Mouse (Mus musculus) adrenal gland (tissue): ENCODE results near the gene Srm.

Source experiments
- intact Hi-C: fragments of 180-260 bp; cut with DNase I; formaldehyde crosslinking; loops from one replicate; pipeline ENCODE4 v1.15.1; 2025

The Srm gene

DNA sequence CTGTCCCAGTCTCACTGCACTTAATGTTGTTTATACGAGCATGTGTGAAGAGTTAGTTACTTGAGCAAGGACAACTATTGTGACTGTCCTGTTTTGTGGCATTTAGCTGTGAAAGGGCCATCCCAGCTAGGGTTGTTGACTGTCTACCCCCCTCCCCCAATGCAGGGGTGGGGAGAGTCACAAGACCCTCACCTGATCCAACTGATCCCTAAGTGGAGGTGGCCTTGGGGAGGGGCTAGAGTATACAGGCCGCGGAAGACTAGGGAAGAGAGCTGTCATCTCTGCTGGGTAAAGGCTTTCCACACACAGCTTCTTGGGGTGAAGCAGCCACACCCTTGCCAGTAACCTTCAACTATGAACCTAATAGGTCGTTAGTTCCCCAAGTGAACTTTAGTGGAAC is 9.0 kb downstream of the Srm start:
- intact Hi-C loops = loop anchor here (5.0 kb wide), 1 partner anchor 33 kb away; no protein-coding TSS in a partner anchor

DNA sequence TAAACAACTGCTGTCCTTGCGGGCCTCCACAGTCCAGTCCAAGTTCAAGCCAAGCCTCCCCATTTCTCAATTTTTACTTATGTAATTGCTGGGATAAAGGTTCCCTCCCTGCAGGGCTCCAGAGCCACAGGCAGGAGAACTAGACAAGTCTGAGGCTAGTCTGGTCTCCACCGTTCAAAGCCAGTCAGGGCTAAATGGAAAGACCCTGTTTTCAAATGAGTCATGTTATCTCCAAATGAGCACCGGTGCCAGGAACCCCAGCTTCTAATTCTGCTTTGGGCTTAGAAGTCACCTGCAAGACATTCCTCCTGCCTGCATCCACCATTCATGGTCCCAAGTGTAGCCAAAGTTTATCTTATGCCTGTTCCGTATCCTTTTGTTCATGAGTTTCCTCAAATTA is 10.6 kb downstream of the Srm start:
- intact Hi-C loops = loop anchor here (5.0 kb wide), 1 partner anchor 35 kb away; no protein-coding TSS in a partner anchor

DNA sequence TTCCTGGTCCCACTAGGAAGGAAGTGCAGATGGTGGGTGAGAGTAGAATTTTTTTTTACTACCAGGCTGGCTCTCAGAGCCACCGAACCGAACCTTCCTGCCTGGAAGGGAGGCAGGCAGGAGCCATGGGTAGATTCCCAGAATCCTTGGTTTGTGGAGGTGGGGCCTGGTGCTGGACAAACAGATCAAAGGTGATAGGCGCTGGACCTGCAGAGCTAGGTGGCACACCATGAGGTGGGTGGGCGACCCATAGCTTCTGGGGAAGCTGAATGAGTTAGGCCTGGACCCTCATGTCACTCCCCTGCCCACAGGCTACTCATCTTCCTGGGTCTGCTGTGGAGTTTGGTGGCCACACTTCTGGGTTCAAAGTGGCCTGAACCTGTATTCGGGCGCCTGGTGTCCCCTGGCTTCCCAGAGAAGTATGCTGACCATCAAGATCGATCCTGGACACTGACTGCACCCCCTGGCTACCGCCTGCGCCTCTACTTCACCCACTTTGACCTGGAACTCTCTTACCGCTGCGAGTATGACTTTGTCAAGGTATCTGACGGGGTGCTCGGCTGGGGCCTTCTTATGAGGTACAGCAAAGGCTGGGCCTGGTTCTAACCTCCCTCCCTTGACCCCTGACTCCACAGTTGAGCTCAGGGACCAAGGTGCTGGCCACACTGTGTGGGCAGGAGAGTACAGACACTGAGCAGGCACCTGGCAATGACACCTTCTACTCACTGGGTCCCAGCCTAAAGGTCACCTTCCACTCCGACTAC is 11.2 kb downstream of the Srm start, which contains the start of gene Masp2:
Masp2 (plus strand) TSS at position 198 of the 764 bp plus-strand sequence.
- intact Hi-C loops = loop anchor here (5.0 kb wide), 1 partner anchor 35 kb away; no protein-coding TSS in a partner anchor

GRCm38 (mm10) chr4:148603376-148604139 is 12.3 kb downstream of the Srm start:
- intact Hi-C loops = loop anchor here (5.0 kb wide), 1 partner anchor 36 kb away; no protein-coding TSS in a partner anchor

GRCm38 (mm10) chr4:148604141-148604540 is 12.8 kb downstream of the Srm start:
- intact Hi-C loops = loop anchor here (5.0 kb wide), 1 partner anchor 37 kb away; no protein-coding TSS in a partner anchor

DNA sequence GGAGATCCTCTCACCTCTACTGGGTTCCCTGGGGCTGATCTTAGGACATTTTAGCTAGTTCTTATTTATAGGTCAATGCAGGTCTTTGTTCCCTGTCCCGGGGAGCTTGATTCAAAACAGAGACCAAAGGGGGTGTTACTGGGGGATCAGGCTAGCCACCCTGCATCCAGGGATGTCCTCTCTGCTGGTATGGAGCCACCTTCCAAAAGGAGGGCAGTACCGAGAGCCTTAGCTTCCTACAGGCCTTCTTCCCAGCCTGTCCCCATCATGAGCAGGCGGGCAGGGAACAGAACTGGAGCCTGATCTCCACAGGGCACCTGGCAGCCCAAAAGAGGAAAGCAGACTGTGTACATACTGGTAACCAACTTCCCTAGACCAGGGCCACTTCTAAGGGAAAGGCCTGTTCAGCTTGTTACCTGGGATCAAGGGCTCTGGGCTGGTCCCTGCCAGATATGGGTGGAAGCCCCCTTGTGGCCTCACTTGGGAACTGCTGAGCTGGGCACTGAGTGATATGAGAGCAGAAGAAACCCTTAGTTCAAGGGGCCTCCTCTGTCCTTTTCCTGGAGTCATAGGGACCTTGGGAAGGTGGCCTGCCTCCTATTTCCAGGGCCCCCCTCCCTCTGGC is 13.3 kb downstream of the Srm start:
- intact Hi-C loops = loop anchor here (5.0 kb wide), 2 partner anchors 37 to 52 kb away; no protein-coding TSS in a partner anchor

DNA sequence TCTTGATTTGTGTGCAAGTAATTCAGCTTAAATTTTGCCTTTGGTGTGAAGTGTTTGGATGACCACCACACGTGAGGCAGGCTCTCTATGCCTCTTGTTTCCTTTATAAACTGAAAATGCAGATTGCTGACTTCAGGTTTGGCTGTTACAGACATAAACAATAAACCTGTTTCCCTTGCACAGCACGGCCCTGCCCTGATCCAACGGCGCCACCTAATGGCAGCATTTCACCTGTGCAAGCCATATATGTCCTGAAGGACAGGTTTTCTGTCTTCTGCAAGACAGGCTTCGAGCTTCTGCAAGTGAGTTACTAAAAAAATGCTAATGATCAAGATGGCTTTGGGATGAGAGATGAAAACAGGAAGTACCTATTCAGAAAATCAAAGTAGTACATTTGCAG is 16.5 kb downstream of the Srm start:
- intact Hi-C loops = loop anchor here (5.0 kb wide), 1 partner anchor 55 kb away; no protein-coding TSS in a partner anchor

DNA sequence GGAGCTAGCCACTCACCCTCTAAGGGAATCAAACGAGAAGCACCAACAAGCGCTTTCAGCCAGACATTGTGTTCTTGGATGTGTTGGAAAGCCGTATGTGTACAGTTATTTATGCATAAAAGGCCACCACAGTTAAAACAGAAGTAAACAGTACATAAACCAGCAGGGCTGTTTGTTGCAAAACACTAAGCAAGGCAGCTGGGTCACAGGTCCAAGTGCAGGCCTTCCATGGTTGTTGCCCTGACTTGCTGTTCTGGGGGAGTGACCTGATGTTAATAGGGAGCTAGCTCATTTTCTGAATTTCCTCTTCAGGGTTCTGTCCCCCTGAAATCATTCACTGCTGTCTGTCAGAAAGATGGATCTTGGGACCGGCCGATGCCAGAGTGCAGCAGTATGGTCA is 18.5 kb downstream of the Srm start:
- intact Hi-C loops = loop anchor here (5.0 kb wide), 1 partner anchor 58 kb away; no protein-coding TSS in a partner anchor

- intact Hi-C loops = no loop called here
Measured at GRCm38 (mm10) chr4:148610631-148611364, 19.5 kb downstream of the Srm start.

DNA sequence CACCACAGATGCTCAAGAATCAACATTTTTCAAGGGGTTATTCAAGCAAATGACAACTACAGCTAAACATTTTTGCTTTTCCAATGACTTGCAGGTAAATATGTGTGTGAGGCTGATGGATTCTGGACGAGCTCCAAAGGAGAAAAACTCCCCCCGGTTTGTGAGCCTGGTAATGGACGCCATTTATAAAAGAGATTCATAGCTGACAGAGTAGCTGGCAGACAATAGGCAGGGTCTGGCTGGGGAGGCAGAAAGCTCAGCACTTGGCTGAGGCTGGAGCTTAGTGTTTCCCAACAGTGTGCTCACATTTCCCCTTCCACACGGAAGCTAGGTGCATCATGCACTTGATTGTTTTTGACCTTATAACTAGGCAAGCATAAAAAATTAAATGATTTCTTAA is 21.3 kb downstream of the Srm start:
- intact Hi-C loops = no loop called here

DNA sequence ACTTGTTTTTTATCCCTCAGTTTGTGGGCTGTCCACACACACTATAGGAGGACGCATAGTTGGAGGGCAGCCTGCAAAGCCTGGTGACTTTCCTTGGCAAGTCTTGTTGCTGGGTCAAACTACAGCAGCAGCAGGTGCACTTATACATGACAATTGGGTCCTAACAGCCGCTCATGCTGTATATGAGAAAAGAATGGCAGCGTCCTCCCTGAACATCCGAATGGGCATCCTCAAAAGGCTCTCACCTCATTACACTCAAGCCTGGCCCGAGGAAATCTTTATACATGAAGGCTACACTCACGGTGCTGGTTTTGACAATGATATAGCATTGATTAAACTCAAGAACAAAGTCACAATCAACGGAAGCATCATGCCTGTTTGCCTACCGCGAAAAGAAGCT is 22.4 kb downstream of the Srm start:
- intact Hi-C loops = no loop called here

GRCm38 (mm10) chr4:148619805-148620204 is 28.5 kb downstream of the Srm start:
- intact Hi-C loops = no loop called here

- intact Hi-C loops = no loop called here
Measured at GRCm38 (mm10) chr4:148620718-148621117, 29.4 kb downstream of the Srm start.

GRCm38 (mm10) chr4:148622485-148622884 is 31.2 kb downstream of the Srm start:
- intact Hi-C loops = no loop called here

GRCm38 (mm10) chr4:148623609-148624008 is 32.3 kb downstream of the Srm start:
- intact Hi-C loops = no loop called here

- intact Hi-C loops = no loop called here
Measured at GRCm38 (mm10) chr4:148625010-148625409, 33.7 kb downstream of the Srm start.

GRCm38 (mm10) chr4:148625756-148626622 is 34.7 kb downstream of the Srm start:
- intact Hi-C loops = no loop called here

DNA sequence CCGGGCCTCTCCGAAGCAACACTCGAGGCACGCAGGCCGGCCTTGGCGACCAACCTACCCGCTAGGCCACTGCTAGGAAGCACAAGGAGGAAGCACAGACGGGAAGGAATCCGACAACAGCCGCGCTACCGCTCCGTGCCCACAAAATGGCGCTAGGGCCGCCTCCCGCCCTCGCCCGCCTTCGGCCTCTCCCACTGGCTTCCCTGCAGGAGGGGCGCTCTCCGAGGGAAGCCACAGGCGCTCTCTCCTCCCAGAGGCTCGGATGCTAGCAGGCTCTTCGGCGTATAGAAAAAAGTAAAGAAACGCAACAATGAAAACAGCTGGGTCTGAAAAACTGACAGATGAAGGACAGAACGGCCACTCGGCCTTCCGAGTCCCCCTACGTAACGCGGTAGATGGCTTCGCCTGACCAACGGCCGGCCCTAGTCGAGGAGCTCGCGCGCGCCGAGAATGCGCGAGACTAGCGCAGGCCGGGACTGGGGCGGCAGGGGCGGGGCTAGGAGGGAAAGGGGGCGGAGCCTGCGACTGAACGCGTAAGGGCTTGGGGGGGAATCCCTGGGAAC is 35.4 kb downstream of the Srm start, which contains the start of gene Tardbp:
Tardbp (minus strand) TSS at position 397 of the 563 bp plus-strand sequence.
- intact Hi-C loops = no loop called here

DNA sequence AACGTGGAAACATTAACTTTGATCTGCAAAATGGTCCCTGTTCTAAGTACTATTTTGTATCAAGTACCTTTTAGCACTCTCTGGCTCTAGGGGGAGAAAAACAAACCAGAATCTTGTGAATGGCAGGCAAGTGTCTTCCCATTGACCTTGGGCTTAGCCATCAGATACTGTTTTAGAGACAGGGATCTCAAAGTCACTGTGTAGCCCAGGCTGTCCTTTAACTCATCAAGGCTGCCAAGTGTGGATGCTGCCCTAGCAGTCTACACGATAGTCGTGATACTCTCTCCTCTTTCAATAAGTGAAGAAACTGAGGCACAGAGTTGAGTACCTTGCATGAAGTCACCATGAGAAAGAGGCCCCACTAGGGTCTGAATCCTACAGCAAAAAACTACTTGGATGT is 35.9 kb downstream of the Srm start:
- intact Hi-C loops = no loop called here
